Mouse (Mus musculus) right cerebral cortex, postnatal 4 days (tissue): ENCODE measurements around the gene Adgrg4.

Experiments used
- DNase-seq: peaks from one replicate; pipeline ENCODE4 v3.0.0-alpha.2; 2022

Gene Adgrg4

DNA sequence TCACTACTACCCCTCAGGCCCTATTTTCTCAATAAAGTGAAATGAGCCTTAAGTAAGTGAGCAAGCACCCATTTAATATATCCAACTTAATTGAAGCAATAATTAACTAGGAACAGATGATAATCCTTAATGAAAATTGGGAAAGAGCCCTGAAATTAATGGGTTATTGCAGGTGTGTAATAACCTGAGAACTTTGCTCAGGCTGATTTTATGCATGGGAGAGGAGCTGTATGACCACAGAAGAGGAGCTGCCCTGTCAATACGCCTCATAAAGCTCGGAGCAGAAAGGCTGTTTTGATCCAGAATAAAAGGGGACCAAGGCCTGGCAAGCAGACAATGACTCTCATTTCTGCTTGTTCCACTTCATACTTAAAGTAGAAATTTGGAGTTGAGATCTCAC is at the start of gene Adgrg4:
Adgrg4 (plus strand) TSS at position 301 of the 400 bp plus-strand sequence.
- DNase-seq, result no peak

DNA sequence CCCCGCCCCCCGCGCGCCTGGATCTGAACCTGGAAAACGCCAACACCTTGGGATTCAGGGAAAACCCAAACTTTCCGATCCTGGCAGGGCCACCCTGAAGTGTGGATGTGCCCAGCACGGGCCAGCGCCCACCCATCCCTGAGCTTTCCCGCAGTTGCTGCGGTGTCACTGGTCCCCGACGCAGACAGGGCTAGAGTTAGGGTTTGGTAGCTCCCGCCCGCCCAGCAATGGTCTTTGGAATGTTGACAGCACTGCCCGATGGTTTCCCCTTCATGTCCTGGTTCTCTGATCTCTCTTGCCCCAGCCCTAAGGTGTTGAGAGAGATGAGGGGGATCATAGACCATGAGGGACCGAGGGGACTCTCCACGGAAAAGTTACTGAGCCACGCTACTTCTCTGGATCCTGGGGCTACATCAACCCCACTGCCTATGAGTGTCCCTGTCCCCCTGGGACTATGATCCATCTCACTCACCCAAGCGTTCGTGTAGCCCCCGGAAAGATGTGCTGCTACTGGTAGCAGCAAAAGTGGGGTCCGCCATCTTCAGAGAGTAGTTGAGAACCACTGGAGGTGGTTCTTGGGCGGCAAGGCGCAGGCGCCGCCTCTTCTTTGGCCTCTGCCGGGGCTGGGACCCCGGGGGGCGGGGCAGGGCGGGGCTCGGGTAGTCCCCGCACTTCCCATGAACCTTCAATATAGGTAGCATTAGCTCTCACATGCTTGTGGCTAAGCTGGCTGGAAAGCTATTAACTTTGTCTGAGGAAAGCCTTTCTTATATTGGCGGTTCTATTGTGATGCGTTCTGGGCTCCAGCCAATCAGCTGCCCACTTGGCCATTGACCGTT is 48.0 kb upstream of the Adgrg4 start, which contains the start of gene Map7d3:
Map7d3 (minus strand) TSS at position 562 of the 839 bp plus-strand sequence.
- no peak for DNase-seq

DNA sequence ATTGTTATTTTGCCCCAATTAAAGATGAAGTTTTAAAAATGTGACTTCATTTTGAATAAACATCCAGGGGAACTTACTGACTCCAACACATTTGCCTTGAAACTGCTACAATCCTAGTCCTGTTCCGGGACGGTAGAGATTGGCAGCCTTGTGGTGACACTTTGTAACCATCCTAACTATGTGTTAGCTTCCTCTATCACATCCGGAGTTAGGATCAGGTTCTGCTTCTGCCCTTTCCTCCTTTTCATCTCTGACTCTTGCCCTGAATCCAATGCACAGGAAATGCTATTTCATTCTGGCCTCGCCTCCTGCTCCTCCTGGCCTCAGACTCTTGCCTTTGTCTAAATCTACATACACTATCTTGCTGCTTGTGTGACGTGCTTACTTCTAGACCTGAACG is 42.5 kb upstream of the Adgrg4 start:
- DNase-seq, result no peak

DNA sequence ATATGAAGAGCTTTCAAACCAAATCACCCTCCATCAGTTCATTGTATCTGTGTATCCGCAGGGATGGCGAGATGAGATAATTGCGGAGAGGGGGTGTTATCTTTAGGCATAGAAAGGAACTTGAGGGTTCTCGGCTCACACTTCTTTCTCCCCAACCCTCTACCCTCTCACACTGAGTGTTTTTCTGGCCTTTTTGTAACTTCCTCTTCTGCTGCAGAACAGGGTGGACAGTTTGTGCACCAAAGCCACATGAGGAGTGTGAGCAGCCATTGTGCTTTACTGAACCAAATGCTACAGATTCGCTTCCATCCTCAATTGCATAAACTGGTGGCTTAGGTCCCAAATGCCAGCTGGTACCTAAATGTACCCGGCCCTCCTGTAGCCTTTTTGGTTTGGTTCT is 34.1 kb upstream of the Adgrg4 start:
- no peak for DNase-seq

DNA sequence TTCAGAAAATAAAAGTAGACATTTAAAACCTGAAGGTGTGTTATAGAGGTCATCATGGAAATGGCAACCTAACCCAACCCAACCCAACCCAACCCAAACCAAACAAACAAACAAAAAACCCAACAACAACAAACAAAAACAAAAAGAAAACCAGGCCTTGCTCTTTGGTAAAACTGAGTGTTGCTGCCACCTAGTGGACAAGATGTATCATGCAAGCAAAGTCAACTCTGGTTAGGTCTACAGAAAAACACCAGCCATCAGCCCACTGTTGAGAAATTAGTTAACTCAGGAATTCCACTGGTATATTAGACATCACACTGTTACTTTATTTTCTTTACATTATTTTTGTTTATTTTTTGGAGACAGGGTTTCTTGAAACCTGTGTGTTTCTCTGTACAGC is 30.6 kb upstream of the Adgrg4 start:
- DNase-seq, result peak; percentile 9

DNA sequence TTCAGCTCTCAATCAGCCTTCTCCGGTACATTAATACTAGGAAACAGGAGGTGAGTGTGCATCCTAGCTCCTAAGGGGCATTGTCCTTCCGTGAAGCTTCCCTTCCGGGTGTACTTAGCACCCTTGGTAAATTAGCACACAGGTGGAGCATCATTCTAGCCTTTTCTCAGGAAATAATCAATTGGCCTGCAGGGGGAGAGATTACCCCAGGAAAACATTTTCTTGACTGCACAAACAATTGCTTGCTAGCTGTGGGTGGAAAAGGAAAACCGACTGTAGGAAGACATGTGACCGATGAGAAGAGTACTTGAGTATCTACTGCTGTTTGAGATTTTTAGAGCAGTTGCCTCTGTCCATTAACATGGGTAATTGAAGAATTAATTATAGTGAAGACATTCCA is 28.7 kb upstream of the Adgrg4 start:
- DNase-seq, result no peak

DNA sequence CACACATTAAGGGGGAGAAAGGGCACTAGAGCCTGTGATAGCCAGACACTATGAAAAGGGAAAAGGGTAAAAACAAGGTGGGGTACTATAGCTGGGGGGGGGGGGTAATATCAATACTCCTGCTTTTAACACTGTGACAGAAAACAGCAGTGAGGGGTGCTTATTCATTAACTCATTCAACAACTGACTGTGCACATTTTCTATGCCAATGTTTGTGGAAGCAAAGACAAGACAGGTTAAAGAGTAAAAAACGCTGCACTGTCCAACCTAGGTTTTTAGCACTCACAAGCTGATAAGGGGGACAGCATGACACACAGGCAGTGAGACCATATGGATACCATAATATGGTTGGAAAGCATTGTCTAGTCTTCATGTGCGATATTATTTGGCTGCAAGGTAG is 142.9 kb downstream of the Adgrg4 start:
- no peak for DNase-seq

DNA sequence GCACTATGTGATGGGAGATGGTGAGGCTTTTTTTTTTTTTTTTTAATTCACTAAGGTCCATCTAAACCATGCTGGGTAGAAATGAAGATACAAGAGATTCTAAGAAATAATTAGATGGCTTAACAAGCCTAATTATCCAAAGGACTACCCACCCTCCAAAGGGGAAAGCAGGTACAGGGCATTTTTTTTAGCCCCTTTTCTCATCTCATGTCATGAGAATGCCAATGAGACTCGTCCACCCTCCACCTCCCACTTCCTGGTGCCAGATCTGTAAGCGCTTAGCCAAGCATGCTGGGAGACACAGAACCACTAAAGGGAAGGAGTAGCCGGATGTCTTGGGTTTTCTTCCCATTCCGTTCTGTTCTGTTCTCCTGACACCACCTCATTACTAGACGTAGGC is 172.8 kb downstream of the Adgrg4 start, which contains the start of gene Brs3:
Brs3 (plus strand) TSS at position 301 of the 400 bp plus-strand sequence.
- no peak for DNase-seq

DNA sequence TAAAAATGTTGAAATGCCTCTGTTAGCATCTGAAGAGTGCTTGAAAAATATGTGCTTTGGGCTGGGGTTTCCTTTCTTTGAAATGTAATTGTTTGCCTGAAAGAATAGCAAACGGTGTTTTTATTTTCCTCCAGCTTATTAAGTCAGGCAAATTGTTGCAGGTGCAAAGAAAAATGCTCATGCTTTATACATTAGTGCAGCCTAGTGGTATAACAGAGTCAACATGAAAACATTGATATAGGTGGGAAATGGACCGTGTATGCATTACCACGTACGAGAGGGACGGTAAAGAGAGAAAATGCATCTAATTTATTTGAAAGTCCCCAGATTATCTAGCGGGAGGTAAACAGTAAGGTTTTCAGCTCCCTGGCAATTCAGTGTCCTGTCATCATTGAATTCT is 173.9 kb downstream of the Adgrg4 start:
- DNase-seq, result no peak
